Mouse (Mus musculus) urinary bladder, postnatal 4 days (tissue): ENCODE results near the gene Aspscr1.
A peak's percentile ranks its signal among the peaks of the same experiment; 100 is the strongest.
"Not testable (repeated sequence)": the region's sequence is repeated elsewhere in the genome, so short reads cannot be mapped to it uniquely, and the experiment has no call there.

Experiments used
- DNase-seq, 2 experiments: peaks; one replicate each; pipeline ENCODE4 v3.0.0; 2021 to 2022; ENCODE audit warnings: low spot score in 2 of 2

Aspscr1 gene

GRCm38 (mm10) chr11:120713580-120714518 lies 41.1 kb downstream of the Aspscr1 start, which contains the start of the genes Cenpx and Lrrc45:
Gene Cenpx, minus strand, starts transcription at chr11:120713738.
Gene Lrrc45, plus strand, starts transcription at chr11:120713925.
- peak; percentile 97 for DNase-seq

DNA sequence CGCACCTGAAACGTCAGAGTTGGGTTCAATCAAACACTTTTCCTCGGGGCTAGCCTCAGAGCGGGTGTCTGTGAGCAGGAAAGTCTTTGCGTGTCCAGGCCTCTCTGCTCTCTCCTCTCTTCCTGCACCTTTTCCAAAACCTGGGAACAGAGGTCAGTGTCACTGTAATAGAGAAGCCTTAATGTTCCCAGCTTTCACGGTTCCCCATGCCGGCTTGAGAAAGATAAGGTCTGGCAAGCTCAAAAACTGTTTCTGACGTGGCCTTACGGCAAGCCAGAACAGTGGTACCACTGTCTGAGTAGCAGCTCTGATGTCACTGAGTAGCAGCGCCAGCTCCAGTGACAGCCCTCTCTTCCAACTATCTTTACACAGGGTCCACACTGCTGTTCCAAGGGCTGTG lies 41.8 kb downstream of the Aspscr1 start:
- DNase-seq, result no peak

GRCm38 (mm10) chr11:120715131-120715530 lies 42.4 kb downstream of the Aspscr1 start:
- DNase-seq, result no peak

GRCm38 (mm10) chr11:120719242-120719641 lies 46.5 kb downstream of the Aspscr1 start:
- DNase-seq, result no peak

- no peak for DNase-seq
These were observed 47.1 kb downstream of the Aspscr1 start for GRCm38 (mm10) chr11:120719841-120720376.

DNA sequence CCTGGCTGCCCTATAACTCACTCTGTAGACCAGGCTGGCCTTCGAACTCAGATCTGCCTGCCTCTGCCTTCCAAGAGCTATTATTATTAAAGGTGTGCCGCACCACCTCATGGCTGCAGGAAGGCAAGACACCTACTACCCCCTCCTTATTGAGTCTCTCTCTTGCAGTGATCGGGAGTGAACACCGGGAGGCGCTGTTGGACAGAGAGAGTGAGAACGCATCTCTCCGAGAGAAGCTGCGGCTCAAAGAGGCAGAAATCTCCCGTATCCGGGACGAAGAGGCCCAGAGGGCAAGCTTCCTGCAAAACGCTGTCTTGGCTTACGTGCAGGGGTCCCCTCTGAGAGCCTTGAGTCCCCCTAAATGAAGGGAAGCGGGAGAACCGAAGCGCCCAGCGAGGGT lies 47.7 kb downstream of the Aspscr1 start:
- DNase-seq, result peak; percentile 80 to 95

DNA sequence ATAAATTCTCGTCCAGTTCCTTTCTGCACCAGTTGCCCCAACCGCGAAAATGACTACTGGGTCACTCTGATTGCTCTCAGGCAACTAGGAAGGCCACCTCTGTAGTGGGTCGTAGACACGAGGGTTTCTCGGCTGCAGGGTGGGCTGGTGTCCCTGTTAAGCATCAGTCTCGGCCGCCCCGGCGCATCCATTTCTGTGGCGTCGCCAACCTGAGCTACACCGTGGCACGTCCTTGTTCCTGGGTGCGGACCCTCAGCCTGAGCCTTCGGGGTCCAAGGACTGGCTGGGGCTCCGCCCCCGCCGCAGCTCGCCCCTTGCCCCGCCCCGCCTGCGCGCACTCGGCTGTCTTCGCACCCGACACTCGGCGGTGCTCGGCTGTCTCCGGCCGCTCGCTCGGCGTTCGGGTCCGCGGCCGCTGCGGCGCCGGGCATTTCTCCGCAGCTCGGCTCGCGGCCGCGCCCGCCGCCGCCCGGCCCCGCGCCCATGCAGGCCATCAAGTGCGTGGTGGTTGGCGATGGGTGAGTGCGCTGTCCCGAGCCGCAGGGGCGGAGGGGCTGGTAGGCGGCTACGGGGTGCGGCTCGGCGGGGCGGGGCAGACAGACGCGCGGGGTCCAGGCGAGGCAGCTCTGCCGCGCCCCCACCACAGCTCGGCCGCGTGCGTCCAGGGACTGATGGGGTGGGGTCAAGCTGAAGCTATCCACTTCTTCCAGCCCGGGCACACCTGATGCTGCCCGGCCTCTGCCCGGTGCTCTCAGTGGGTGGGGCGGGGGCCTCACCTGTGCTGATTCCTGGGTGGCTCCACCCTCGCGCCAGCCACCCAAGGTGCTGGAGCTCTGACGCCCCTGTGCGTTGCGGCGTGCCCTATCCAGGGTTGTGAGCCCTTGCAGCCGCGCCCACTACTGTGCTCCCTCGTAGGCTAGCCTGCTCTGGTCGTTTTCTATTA lies 48.6 kb downstream of the Aspscr1 start, which contains the start of gene Rac3:
Gene Rac3, plus strand, starts transcription at position 347 of the 943 bp plus-strand sequence.
- peak; percentile 62 to 73 for DNase-seq

GRCm38 (mm10) chr11:120722067-120722630 lies 49.4 kb downstream of the Aspscr1 start:
- DNase-seq, result no peak

DNA sequence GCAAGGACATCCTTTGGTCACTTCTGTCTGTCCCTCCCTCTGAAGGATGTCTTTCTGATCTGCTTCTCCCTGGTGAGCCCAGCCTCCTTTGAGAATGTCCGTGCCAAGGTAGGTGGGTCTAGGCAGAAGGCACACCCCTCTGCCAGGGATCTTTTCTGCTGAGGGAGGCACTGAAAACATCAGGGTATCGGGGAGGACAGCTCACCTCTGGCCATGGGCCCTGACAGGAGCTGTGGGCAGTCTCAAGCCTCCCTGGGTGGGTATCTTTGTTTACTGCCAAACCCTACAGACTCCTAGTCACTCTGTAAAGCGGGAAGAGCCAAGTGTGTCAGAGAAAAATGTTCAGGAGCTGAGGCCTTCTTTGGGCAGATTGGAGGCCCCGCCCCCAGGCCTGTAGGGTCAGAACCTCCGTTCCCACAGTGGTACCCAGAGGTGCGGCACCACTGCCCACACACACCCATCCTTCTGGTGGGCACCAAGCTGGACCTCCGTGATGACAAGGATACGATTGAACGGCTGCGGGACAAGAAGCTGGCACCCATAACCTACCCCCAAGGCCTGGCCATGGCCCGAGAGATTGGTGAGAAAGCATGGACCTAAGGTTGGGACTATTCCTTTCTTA lies 50.1 kb downstream of the Aspscr1 start:
- no peak for DNase-seq

GRCm38 (mm10) chr11:120723509-120723908 lies 50.7 kb downstream of the Aspscr1 start:
- DNase-seq, result no peak

DNA sequence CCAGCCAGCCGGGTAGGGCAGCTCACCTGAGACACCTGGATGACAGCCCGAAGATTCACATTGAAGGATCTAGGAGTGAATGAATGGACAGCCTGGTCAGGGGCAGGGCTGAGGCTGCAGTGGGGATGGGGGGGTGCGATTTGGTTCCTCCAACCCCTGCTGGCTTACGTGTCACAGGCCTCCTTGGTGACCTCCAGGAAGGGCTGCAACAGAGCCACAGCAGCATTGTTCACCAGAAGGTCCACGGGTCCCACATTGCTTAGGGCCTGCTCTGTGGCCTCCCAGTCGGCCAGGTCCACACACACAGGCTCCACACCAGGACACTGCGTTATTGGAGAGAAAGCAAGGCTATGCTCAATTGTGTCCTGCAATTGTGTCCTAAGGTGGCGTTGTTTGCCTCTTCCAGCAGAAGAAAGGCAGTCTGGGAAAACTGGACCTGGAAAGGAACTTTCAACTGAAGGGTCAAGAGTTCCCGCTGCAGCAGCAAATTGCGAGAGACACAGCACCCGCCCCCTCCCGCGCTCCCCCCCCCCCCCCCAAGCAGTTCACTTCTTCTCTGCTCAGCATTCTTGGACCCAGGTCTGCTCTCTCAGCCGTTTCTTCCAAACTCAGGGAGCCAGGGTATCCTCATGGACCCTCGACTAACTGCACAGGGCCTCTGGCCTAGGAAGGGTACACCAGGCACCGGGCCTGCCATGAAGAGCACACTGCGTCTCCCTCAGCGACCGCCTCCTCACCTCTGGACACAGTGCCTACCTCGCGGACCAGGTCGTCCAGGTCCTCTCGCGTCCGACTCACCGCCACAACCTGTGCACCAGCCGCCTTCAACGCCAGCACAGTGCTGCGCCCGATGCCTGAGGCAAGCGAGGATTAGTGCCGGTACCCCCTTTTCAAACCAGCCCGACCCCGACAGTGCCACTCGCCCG lies 53.7 kb downstream of the Aspscr1 start:
- DNase-seq, result no peak

- peak; percentile 82 to 86 for DNase-seq
These were observed 54.4 kb downstream of the Aspscr1 start, which contains the start of gene Dcxr for GRCm38 (mm10) chr11:120727169-120727527. Gene Dcxr, minus strand, starts transcription at chr11:120727281.

DNA sequence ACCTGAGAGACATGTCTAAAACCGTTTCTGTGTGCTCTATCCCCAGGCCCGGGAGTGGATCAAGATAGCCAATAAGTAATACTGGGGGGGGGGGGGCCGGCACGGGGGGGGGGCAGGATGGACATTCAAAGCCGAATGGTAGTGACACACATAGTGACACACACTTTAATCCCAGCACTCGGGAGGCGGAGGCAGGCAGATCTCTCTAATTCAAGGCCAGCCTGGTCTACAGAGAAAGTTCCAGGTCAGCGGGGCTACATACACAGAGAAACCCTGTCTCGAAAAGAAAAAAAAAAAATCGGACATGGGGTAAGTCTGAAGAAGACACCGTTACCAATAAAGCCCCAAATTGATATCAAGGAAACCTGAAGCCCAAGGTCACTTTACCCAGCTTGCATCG lies 54.8 kb downstream of the Aspscr1 start:
- no peak for DNase-seq

GRCm38 (mm10) chr11:120728530-120729240 lies 55.9 kb downstream of the Aspscr1 start:
- DNase-seq, result no peak

DNA sequence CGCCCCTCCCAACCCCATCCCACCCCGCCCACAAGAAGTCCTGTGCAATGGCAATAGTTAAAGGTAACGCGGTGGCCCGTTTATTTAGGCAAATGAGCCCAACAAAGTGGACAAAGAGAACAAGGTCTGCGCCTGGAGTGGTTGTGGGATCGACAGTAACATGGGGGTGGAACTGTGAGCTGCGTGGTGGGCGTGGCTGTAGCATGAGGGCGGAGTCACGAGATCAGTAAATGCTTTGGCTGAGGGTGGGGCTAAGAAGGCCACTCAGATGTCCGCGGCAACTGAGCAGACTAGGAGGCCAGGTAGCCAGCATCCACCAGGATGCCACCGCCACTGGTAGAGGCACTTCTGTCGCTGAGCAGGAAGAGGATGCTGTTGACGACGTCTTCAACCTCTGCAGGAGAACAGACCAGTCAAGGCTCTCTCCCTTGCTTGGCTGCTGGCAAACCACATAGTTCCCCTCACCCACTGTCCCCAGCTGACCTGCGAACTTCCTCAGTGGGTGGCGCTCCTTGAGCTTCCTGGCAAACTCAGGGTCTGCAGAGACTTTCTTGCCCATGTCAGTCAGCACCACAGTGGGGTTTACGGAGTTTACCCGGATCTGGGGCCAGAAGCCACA lies 56.8 kb downstream of the Aspscr1 start:
- DNase-seq, result not testable (repeated sequence)

GRCm38 (mm10) chr11:120730331-120730870 lies 57.6 kb downstream of the Aspscr1 start:
- DNase-seq, result peak in 1 of 2 experiments; percentile 12

GRCm38 (mm10) chr11:120731395-120731794 lies 58.6 kb downstream of the Aspscr1 start:
- DNase-seq, result no peak
